Mouse (Mus musculus) ES-E14 (cell line): ENCODE data around the gene Vmn1r204.

Experiments used
- CHD2 ChIP-seq: IDR thresholded peaks from 2 replicates; pipeline ENCODE4 v1.6.1; 2014; ENCODE audit warnings: mild to moderate bottlenecking, low read depth, low read length, inconsistent platforms
- HCFC1 ChIP-seq: IDR thresholded peaks from 2 replicates; pipeline ENCODE4 v1.6.1; 2012; ENCODE audit warnings: low read length, inconsistent platforms, borderline replicate concordance; ENCODE audit not compliant: insufficient read depth
- MAFK ChIP-seq: IDR thresholded peaks from 2 replicates; pipeline ENCODE4 v1.6.1; 2014; ENCODE audit warnings: mild to moderate bottlenecking, low read depth, low read length, inconsistent platforms; ENCODE audit not compliant: insufficient read depth

DNA sequence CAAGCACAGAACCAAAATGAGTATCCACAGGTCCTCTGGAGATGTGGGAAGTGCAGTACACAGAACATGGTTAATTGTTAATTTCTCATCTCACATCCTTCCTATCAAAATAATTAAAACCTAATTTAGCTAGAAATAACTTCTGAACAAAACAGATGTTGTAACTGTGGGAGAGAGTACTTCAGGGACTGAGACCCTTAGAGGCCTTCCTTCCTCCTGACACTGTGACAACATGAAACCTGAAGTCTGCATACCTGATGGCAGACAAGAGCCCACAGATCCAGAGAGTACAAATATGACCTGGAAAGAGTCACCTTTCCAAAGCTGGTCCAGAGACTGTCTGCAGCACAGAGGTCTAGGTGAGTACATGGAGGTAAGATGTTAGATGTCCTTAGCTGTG is 35.2 kb upstream of the Vmn1r204 start, which contains the start of gene Vmn1r203:
- no peak for TF ChIP-seq CHD2
- TF ChIP-seq MAFK: no peak
- TF ChIP-seq HCFC1: no peak
